Mouse (Mus musculus) layer of hippocampus, adult 2 months (tissue): ENCODE measurements at regions not wholly inside any gene's neighbourhood (a gene's known extent, or its start where the extent isn't known, plus 50 kb on each side); places are given as distances from the start of the nearest gene placed in this dataset.

Source experiments
- DNase-seq, 2 experiments: peaks; one replicate each; pipeline ENCODE4 v3.0.0; 2022; ENCODE audit warnings: low spot score in 2 of 2
- H3K27ac ChIP-seq: fragments of 200-600 bp; 2 replicates; pipeline ENCODE4 v1.8.1; 2022
- H3K4me3 ChIP-seq: fragments of 200-600 bp; 2 replicates; pipeline ENCODE4 v1.8.1; 2022; ENCODE audit warnings: mild to moderate bottlenecking
- CTCF ChIP-seq: fragments of 200-600 bp; conservative IDR thresholded peaks from 2 replicates; pipeline ENCODE4 v1.8.1; 2022; ENCODE audit warnings: antibody characterized with exemption, mild to moderate bottlenecking, moderate library complexity

GRCm38 (mm10) chr1:75804473-75804872, 258.4 kb downstream of the Slc4a3 start:
- no peak for DNase-seq
- TF ChIP-seq CTCF = no peak
- Histone ChIP-seq H3K27ac (no peak overlapping the region), H3K4me3 (no peak overlapping the region)

GRCm38 (mm10) chr1:75812471-75812870, 266.4 kb downstream of the Slc4a3 start:
- no peak overlapping the region for H3K4me3 ChIP-seq
- DNase-seq = peak in 1 of 2 experiments; percentile 7
- H3K27ac ChIP-seq = no peak overlapping the region
- no peak for TF ChIP-seq CTCF

- Histone ChIP-seq H3K27ac (no peak overlapping the region), H3K4me3 (no peak overlapping the region)
- TF ChIP-seq CTCF = no peak
- no peak for DNase-seq
Observed at GRCm38 (mm10) chr1:75826202-75826601, 280.1 kb downstream of the Slc4a3 start.

GRCm38 (mm10) chr1:75833071-75833830, 287.2 kb downstream of the Slc4a3 start:
- DNase-seq = no peak
- Histone ChIP-seq H3K27ac (no peak overlapping the region), H3K4me3 (no peak overlapping the region)
- TF ChIP-seq CTCF = no peak

- H3K4me3 ChIP-seq = no peak overlapping the region
- no peak overlapping the region for H3K27ac ChIP-seq
- no peak for TF ChIP-seq CTCF
- DNase-seq = no peak
Observed at GRCm38 (mm10) chr1:75834361-75834760, 288.3 kb downstream of the Slc4a3 start.

- TF ChIP-seq CTCF = no peak
- Histone ChIP-seq H3K4me3 (no peak overlapping the region), H3K27ac (no peak overlapping the region)
- DNase-seq = no peak
Observed at GRCm38 (mm10) chr1:75839551-75840223, 293.6 kb downstream of the Slc4a3 start.

- Histone ChIP-seq H3K27ac (no peak overlapping the region), H3K4me3 (no peak overlapping the region)
- DNase-seq = no peak
- no peak for TF ChIP-seq CTCF
Observed at GRCm38 (mm10) chr1:75842396-75842795, 296.3 kb downstream of the Slc4a3 start.

GRCm38 (mm10) chr1:75843326-75843725, 297.3 kb downstream of the Slc4a3 start:
- no peak for TF ChIP-seq CTCF
- no peak for DNase-seq
- no peak overlapping the region for H3K4me3 ChIP-seq
- no peak overlapping the region for H3K27ac ChIP-seq

GRCm38 (mm10) chr1:75844123-75844522, 298.1 kb downstream of the Slc4a3 start:
- no peak overlapping the region for H3K27ac ChIP-seq
- no peak for TF ChIP-seq CTCF
- DNase-seq = no peak
- no peak overlapping the region for H3K4me3 ChIP-seq

GRCm38 (mm10) chr1:75844529-75844928, 298.5 kb downstream of the Slc4a3 start:
- H3K4me3 ChIP-seq = no peak overlapping the region
- TF ChIP-seq CTCF = no peak
- H3K27ac ChIP-seq = no peak overlapping the region
- no peak for DNase-seq

- H3K27ac ChIP-seq = no peak overlapping the region
- H3K4me3 ChIP-seq = no peak overlapping the region
- DNase-seq = no peak
- TF ChIP-seq CTCF = no peak
Observed at GRCm38 (mm10) chr1:75844981-75845380, 298.9 kb downstream of the Slc4a3 start.

GRCm38 (mm10) chr1:75845771-75846535, 299.9 kb downstream of the Slc4a3 start:
- no peak overlapping the region for H3K27ac ChIP-seq
- TF ChIP-seq CTCF = no peak
- no peak overlapping the region for H3K4me3 ChIP-seq
- DNase-seq = no peak

GRCm38 (mm10) chr1:75847681-75848080, 301.6 kb downstream of the Slc4a3 start:
- DNase-seq = no peak
- H3K27ac ChIP-seq = no peak overlapping the region
- TF ChIP-seq CTCF = no peak
- H3K4me3 ChIP-seq = no peak overlapping the region
